Mouse (Mus musculus): ENCODE data around the gene Wfikkn2.

Gene Wfikkn2

DNA sequence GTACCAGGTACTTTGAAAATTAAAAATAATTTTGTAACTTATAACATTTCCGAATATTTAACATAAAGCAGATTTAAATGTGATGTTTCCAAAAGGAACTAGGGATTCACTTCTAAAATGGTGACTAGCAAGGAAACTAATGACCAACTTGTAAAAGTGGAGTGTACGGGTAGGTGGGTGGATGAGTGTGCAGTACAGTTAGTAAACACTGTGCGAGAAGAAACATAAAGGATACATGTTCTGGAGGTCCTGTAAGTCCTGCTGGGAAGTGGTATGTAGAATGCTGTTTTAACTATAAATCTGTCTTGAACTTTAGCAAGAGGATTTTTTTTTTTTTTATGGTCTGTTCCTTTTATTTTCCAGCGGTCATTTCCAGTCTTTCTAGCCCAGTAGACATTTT is 32.8 kb downstream of the Wfikkn2 start:
- TF ChIP-seq GATA4 (IDR thresholded peaks at IDR 0.05; ENCODE audit: insufficient replicate concordance, low read length), result no peak

DNA sequence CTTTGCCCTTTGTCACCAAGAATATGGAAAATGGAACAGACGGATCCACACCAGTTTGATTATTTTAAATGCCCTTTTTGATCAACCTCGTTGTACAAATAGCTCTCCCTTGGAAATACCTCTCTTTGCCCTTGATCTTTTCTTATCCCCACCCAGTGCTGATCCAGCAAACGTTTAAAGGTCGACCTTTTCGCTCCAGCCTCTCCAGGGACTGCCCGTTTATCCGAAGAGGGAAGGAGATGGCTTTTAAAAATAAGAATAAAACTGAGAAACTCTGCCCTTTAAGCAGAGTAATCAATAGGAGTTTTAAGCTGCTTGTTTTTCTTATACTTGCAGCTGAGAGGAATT is 33.3 kb downstream of the Wfikkn2 start:
- TF ChIP-seq GATA4 (IDR thresholded peaks at IDR 0.05; ENCODE audit: insufficient replicate concordance, low read length), result no peak

DNA sequence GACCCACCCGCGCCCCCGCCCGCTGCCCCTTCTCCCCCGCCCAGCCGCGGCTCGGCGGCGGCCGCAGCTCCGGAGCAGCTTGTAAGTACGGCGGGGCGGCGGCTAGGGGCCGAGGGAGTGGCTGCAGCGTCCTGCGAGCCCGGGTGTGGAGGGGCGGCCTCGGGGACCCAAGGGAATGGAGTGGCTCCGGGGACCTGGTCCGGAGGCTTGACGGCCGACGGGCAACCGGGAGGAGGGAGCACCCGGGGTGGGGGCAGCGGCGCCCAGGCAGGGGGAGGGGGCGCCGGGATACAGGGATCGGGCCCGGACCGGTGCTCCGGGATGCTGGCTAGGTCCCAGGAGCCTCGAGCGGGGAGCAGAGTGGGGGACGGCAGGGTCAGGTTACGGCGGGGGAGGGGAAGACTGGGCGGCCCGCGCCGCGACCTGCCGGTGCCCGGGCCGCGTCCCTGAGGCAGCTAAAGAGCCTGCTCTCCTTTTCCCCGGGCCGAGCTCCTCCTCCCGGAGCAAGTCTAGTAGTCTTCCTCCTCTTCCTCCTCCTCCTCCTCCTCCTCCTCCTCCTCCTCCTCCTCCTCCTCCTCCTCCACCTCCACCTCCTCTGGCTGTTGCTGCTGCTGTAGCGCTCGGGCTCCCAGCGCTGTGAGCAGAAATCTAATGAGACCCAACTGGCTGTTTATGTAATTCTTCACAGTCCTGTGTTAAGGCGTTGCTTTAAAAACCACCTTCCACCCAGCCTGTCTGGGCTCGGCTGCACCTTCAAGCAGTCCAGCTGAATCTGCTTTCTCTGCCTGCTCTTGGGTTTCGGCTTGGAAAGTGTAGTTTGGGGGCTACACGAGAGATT is 33.9 kb downstream of the Wfikkn2 start:
- TF ChIP-seq GATA4 (IDR thresholded peaks at IDR 0.05; ENCODE audit: insufficient replicate concordance, low read length), result no peak

DNA sequence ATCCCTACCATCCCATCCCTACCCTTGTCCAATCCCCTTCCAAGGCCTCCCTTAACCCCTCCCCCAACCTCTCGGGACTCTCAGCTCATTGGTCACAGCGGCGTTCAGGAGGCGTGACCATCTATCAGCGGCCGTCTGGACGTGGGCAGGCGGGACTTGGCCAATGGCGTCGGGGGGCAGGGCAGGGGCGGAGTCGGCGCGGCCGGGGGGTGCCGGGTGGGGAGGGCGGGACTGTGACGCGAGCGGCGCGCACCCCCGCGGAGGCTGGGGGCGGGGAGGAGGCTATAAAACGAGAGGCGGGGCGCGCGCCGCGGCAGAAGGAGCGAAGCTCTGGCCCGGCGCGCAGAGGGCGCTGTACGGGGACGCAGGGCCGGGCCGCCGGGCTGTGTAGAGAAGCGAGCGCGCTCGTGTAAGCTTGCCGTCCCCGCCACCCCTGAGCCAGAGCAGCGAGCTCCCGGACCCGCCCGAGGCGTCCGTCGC is 34.6 kb downstream of the Wfikkn2 start, which contains the start of gene Tob1:
Gene Tob1 (plus strand): TSS at position 331 of the 480 bp plus-strand sequence.
- TF ChIP-seq GATA4 (IDR thresholded peaks at IDR 0.05; ENCODE audit: insufficient replicate concordance, low read length), result no peak

DNA sequence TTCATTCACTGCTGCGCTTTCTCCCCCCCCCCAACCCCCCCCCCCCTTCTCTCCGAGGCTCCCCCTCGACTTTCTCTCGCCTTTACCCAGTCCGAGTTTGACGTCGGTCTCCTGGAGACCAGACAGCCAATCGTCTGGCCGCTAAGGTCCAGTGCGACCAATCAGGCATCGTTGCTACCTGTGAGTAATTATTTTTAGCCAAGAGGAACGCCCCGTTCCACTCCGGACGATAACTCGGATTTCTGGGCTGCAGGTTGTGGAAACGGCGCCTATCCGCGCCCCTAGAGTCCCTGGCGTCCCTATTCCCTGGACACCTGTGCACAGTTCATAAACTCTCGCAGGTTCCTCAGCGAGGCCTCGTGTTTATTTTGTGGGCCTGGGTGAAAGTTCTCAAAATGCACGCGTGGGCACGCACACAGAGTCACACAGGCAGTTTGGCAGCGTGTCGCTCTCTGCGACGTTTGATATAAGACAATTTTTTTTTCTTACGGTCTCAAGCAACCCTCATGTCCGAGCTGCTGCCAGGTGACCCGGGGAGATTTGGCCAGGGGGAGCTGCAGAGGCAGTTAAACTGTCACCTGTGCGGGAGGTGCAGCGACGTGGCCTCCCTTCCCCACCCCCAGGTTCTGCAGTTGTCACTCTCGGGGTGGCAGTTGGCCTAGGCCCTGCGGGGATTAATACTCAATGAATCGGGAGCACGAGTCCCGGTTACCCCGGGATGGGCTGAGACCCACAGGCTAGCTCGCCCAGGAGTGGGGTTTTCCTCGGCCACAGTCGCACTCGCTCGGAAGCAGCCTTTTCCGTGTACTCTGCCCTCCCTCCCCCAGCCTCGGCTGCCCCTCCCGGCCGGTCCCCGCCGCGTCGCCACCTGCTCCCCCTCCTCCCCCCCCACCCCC is 35.4 kb downstream of the Wfikkn2 start:
- TF ChIP-seq GATA4 (IDR thresholded peaks at IDR 0.05; ENCODE audit: insufficient replicate concordance, low read length), result peak; percentile 14; the same call in 1 of the 2 replicates

DNA sequence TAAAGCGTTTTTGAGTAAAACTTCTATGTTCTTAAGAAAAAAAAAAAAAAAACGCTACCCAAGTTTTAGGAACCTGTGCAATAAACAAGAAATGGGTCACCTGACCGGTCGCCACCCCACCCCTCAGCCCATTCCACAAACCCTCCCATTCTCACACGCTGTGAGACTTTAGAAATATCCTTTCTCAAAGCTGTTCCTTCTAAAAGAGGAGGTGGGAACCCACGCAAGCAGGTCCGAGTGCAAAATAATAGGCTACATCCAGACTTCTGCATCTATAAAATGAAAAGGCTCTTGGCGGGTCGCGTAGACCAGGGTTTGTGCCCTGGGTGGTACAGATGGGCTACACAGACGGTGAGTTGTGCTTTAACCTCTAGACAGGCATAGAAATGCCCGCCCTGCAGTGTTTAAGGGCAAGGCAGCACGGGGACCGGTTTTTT is 36.1 kb downstream of the Wfikkn2 start:
- no peak for TF ChIP-seq GATA4 (IDR thresholded peaks at IDR 0.05; ENCODE audit: insufficient replicate concordance, low read length)

DNA sequence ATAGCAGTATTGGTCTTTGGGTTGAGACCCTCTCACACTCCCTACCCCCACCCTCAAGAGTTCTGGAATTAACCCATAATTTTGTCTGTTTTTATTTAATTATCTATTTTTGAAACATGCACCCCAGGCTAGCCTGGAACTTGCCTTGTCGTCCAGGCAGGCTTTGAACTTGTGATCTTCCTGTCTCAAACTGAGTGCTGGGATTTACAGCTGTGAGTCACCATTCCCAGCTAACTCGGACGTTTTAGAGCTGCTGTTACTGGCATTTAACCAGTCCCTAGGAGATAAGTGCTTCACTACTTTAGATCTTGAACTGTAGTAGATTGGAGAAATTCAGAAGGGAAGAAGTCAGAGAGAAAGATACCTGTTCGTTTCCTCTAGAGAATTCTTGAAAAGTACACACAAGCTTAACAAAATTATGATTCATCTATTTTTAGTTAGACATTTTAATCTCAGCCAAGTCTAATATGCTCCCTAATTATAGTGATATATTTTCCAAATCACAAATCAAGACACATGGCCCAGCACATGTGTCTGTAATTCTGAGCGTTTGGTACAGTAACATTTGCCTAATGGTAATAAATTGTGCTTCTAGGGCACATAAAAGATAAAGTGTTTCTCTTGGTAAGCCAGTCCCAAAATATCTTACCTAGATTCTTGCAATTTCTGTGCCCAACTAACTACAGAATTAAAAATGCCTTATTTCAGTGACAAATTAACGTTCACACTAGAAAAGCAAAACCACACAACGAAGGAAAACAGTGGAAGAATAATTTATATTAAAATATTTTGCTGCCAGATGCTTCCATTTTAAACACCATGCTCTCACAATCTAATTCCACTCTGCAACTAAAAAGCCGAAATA is 36.8 kb downstream of the Wfikkn2 start:
- no peak for TF ChIP-seq GATA4 (IDR thresholded peaks at IDR 0.05; ENCODE audit: insufficient replicate concordance, low read length)

DNA sequence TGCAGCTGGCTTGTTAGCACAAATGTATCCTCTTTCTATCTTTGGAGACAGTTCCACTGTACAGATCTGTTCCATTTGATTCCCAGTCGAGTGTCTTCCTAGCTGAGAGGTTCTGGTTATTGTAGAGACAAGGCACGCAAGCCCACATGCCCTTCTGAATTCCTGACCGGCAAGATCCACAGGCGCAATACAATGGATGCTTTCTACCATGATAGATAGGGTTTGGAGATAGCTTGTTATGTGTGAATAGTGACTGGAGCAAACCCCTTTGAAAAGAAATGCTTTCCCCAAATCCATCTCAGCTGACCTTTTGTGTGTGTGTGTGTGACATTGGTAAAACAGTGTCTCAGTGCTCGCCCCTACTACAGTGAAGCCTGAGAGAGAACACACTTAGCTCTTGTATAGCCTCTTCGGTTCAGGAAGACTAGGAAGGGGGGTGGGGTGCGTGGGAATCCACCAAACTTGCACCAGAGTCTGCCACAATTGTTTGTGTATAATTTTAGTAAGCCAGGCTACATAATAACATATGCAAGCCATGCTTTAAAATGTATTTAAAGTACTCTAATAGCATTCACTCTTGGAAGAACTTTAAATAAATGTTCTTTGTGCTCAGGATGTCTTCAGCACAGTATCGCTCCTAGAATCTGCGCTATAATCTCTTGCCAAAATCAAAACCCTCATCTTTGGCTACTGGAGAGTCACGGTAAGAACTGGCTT is 39.2 kb downstream of the Wfikkn2 start:
- TF ChIP-seq GATA4 (IDR thresholded peaks at IDR 0.05; ENCODE audit: insufficient replicate concordance, low read length), result no peak

DNA sequence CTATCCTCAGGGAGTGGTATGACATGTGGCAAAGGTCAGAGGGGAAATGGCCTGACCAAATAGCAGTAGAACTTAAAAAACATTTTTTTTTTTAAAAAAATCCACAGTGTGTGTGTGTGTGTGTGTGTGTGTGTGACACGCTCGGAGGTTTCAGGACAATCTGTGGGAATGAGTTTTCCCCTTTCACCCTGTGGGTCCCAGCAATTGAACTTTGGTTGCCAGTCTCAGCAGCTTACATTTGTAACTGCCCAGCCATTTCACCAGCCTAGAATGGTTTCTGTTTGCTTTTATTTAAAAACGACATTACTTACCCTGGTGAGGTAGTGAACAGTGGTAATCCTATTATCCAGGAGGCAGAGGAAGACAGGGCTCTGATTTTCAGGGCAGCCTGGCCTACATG is 42.7 kb downstream of the Wfikkn2 start:
- no peak for TF ChIP-seq GATA4 (IDR thresholded peaks at IDR 0.05; ENCODE audit: insufficient replicate concordance, low read length)

DNA sequence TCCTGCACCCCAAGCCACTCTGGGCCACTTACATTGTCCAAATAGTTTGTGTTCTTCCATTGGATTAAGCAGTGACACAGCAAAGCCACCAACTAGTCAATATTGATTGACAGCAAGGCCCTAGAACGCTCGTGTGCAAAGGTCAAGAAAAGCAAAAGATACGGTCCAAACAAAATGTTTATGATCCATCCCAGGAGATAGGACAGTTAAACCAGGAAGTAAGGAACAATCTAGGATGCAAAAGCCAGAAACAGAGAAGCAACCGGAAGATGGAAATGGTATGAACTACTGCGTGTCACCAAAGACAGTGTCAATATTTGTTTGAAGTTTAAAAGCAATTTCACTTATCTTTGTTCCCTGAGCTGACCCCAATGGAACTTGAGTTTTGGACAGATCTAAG is 43.7 kb downstream of the Wfikkn2 start:
- TF ChIP-seq GATA4 (IDR thresholded peaks at IDR 0.05; ENCODE audit: insufficient replicate concordance, low read length), result no peak

DNA sequence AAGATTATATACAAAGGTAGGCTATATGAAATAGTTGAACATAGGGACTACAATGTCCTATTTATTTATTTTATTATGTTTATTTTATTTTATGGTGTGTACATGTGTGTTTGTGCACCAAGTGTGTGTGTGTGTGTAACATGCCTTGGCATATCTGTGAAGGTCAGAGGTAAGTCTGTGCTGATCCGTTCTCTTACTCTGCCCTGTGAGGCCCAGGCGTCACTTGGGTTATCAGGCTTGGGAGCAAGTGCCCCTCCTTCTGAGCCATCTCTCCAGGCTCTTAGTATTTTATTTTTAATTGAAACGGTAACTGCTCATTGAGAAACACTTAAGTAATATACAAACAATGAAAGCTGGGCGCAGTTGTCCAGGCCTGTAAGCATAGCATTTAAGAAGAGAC is 45.4 kb downstream of the Wfikkn2 start:
- no peak for TF ChIP-seq GATA4 (IDR thresholded peaks at IDR 0.05; ENCODE audit: insufficient replicate concordance, low read length)

DNA sequence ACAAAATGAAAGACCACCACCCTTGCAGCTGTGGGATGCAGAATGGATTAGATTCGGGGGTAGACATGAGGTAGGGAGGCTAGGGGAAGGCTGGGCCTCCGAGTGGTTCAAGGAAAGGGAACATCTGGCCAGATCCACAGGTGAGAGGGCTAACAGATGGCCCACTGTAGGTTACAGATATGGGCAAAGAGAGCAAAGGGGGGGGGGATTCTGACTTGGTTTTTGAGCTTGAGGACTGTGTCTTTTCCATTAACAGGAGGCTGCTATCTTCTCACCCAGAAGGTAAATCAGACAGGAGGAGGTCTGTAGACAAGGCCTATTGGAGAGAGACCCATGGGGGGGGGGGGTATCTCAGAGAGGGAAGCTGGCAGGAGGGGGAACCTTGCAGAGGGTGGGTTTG is 46.0 kb downstream of the Wfikkn2 start:
- no peak for TF ChIP-seq GATA4 (IDR thresholded peaks at IDR 0.05; ENCODE audit: insufficient replicate concordance, low read length)

DNA sequence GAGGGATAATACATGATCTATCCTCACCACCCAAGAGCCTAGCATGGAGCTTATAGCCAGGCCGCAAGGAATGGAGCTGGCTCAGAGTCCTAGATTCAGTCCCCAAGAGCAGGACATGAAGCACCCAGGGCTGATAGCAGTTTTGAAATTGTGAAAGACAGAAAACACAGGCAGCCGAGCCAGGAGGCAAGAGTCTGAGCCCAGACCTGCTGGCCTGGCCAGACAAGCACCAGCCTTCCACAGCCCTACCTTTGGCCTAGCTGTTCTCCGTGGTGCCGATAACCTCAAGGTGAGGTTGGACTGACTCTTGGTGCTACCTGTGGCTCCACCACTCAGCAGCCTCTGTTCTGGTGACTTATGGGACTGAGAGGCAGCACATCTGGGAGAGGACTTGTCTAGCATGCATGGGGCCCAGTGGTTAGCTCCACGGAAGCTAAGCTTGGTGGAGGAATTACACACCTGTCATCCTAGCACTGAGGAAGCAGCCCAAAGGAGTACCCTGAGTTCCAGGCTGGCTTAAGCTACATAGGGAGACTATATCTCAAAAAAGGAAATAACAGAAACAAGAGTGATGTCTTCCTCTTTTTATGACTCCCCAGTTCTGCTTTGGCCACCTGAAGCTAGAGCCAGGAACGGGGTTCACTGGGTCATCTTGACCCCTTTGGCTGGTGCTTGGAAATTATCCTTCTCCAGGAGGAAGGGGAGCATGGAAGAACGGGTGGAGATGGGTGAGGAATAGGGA is 47.2 kb downstream of the Wfikkn2 start:
- peak; percentile 90; the same call in 1 of the 2 replicates for TF ChIP-seq GATA4 (IDR thresholded peaks at IDR 0.05; ENCODE audit: insufficient replicate concordance, low read length)

DNA sequence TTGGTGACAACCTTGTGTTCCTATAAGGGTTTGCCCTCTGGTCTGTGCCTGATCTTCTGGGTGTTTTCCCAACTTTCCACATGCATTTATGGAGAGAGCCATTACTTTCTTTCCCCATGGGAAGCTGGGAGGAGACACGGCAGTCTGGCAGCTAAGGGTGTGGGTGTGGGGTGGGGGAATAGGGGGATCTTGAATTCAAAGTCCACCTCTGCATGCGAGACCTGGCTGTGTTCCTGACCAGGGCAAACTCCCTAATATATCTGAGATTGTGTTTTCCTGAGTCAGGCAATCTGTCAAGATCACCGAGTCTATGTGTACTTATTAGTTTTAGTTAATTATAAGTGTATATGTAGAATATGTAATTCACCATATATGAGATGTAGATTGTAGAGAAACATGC is 49.5 kb downstream of the Wfikkn2 start:
- no peak for TF ChIP-seq GATA4 (IDR thresholded peaks at IDR 0.05; ENCODE audit: insufficient replicate concordance, low read length)

Data from liver, adult (tissue).